Mouse (Mus musculus): ENCODE results near the gene Adcy2. TPM values are rescaled to one million over a fixed set of nuclear protein-coding genes. Genes with fewer than 3 reads are reported as not detected.

The Adcy2 gene
- polyA plus RNA-seq, 1 experiment from 2014 or later, result 6.7 TPM

DNA sequence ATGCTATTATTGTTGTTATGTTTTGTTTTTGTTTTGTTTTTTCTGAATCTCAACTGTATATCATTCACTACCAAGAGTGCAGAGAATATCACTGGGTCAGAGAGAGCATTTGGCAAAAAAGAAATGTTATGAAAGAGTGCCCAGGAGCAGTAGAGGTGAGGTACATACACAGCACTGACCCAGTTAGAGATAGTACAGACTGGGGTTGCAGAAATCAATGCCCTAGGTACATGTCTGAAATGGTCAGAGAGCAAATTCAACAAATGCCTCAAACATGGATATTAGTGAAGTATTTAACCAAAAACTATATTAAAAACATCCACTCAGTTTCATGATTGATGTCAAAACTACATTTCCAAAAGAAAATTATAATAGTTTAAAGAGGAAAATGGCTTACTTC lies 286.7 kb downstream of the Adcy2 start:
- Histone ChIP-seq H3K27ac (replicated peaks; ENCODE audit: low read depth, low read length) (no peak overlapping the region), H3K27me3 (ENCODE audit: control insufficient read depth, insufficient read depth, low read length) (no peaks in the 10 kb centered on the region), H3K9me3 (ENCODE audit: control insufficient read depth, low read length) (no peaks in the 10 kb centered on the region), H3K4me1 (ENCODE audit: control insufficient read depth, insufficient read depth, low read length) (no peaks in the 10 kb centered on the region), H3K9ac (replicated peaks; ENCODE audit: low read length) (no peak overlapping the region), H3K36me3 (ENCODE audit: control insufficient read depth, insufficient read depth, low read length) (no peaks in the 10 kb centered on the region), H3K4me3 (replicated peaks; ENCODE audit: low read depth, low read length) (no peak overlapping the region), H3K4me2 (ENCODE audit: low read length) (no peak overlapping the region)
- ATAC-seq (ENCODE audit: low FRiP score, low TSS enrichment), result no peak
- no peak for DNase-seq

DNA sequence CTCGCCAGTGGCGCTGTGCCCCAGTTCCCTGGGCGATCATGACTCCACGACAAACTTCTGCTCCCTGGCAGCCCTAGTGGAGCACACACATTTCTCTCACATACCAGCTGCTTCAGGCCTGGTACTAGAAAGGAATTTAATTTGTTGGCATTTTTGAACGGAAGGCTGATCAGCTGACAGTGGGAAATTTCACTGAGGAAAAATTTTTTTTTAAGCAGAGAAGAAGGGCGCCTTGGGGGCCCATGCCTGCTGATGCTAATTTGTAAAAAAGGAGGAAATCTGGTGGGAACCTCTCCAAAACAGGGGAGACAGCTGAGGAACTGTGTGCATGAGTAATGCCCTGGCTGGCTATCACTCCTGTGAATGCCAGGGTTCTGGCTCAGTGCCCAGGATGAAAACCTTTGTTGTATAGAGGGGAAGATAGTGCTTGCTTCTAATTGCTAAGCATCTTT lies 292.0 kb downstream of the Adcy2 start:
- DNase-seq (peak; percentile 80), ATAC-seq (ENCODE audit: low FRiP score, low TSS enrichment) (peak; percentile 85)
- H3K27ac ChIP-seq (replicated peaks; ENCODE audit: low read depth, low read length), result no peak overlapping the region
- no peaks in the 10 kb centered on the region for H3K27me3 ChIP-seq (ENCODE audit: control insufficient read depth, insufficient read depth, low read length)
- H3K4me3 ChIP-seq (replicated peaks; ENCODE audit: low read depth, low read length), result no peak overlapping the region
- WGBS, result 69% methylated on average over 6 of the region's 6 CpGs
- H3K9me3 ChIP-seq (ENCODE audit: control insufficient read depth, low read length), result no peaks in the 10 kb centered on the region
- H3K36me3 ChIP-seq (ENCODE audit: control insufficient read depth, insufficient read depth, low read length), result no peaks in the 10 kb centered on the region
- H3K4me1 ChIP-seq (ENCODE audit: control insufficient read depth, insufficient read depth, low read length), result no peaks in the 10 kb centered on the region
- no peak overlapping the region for H3K4me2 ChIP-seq (ENCODE audit: low read length)
- no peak overlapping the region for H3K9ac ChIP-seq (replicated peaks; ENCODE audit: low read length)

DNA sequence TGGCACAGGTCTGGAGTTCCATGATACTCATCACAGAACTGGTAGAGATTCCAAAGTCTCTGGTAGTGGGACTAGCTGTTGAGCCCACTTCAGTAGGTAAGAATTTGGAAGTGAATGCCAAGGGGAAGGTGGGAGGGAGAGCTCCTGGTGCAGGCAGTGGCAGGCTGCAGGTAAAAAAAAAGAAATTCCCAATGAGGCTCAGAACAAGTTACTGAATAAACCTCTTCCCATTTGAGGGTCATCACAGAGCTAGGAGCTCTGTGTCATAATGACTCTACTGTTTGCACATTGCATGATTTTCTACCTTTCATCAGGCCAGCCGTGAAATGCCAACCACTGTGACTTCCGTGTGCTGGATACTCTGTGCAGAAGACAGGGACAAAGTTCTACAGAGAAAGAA lies 314.4 kb downstream of the Adcy2 start:
- H3K27ac ChIP-seq (replicated peaks; ENCODE audit: low read depth, low read length), result no peak overlapping the region
- 91% methylated on average over 2 of the region's 2 CpGs for WGBS
- H3K27me3 ChIP-seq (ENCODE audit: control insufficient read depth, insufficient read depth, low read length), result no peaks in the 10 kb centered on the region
- H3K9ac ChIP-seq (replicated peaks; ENCODE audit: low read length), result no peak overlapping the region
- no peak overlapping the region for H3K4me3 ChIP-seq (replicated peaks; ENCODE audit: low read depth, low read length)
- DNase-seq (no peak), ATAC-seq (ENCODE audit: low FRiP score, low TSS enrichment) (no peak)
- no peaks in the 10 kb centered on the region for H3K4me1 ChIP-seq (ENCODE audit: control insufficient read depth, insufficient read depth, low read length)
- no peaks in the 10 kb centered on the region for H3K9me3 ChIP-seq (ENCODE audit: control insufficient read depth, low read length)
- no peaks in the 10 kb centered on the region for H3K36me3 ChIP-seq (ENCODE audit: control insufficient read depth, insufficient read depth, low read length)
- H3K4me2 ChIP-seq (ENCODE audit: low read length), result no peak overlapping the region

DNA sequence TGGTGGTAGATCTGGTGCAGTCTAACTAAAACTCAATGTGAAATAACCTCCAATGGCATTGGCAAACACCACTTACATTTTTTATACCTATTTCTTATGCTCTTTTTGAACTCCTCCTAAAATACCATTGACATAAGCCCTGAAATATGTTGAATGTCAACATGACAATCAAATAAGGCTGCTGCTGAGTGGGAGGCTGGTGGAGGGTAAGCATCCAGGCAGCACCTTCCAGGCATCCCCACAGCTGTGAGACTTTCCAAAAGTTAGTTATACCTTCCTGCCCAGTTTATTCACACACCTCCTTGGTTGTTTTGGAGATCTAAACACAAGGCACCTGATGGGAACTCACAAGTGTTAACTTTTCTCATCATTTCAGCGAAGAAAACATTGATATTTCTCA lies 318.9 kb downstream of the Adcy2 start:
- H3K36me3 ChIP-seq (ENCODE audit: control insufficient read depth, insufficient read depth, low read length), result no peaks in the 10 kb centered on the region
- H3K27ac ChIP-seq (replicated peaks; ENCODE audit: low read depth, low read length), result no peak overlapping the region
- H3K4me1 ChIP-seq (ENCODE audit: control insufficient read depth, insufficient read depth, low read length), result no peaks in the 10 kb centered on the region
- DNase-seq, result no peak
- H3K4me2 ChIP-seq (ENCODE audit: low read length), result no peak overlapping the region
- no peak overlapping the region for H3K4me3 ChIP-seq (replicated peaks; ENCODE audit: low read depth, low read length)
- H3K9ac ChIP-seq (replicated peaks; ENCODE audit: low read length), result no peak overlapping the region
- WGBS, result 79% methylated on average over 1 of the region's 1 CpGs
- no peaks in the 10 kb centered on the region for H3K27me3 ChIP-seq (ENCODE audit: control insufficient read depth, insufficient read depth, low read length)
- no peak for ATAC-seq (ENCODE audit: low FRiP score, low TSS enrichment)
- H3K9me3 ChIP-seq (ENCODE audit: control insufficient read depth, low read length), result no peaks in the 10 kb centered on the region

- no peaks in the 10 kb centered on the region for H3K36me3 ChIP-seq (ENCODE audit: control insufficient read depth, insufficient read depth, low read length)
- H3K4me3 ChIP-seq (replicated peaks; ENCODE audit: low read depth, low read length), result no peak overlapping the region
- no peak overlapping the region for H3K4me2 ChIP-seq (ENCODE audit: low read length)
- no peak overlapping the region for H3K9ac ChIP-seq (replicated peaks; ENCODE audit: low read length)
- no peak for ATAC-seq (ENCODE audit: low FRiP score, low TSS enrichment)
- H3K9me3 ChIP-seq (ENCODE audit: control insufficient read depth, low read length), result no peaks in the 10 kb centered on the region
- H3K27ac ChIP-seq (replicated peaks; ENCODE audit: low read depth, low read length), result no peak overlapping the region
- 93% methylated on average over 1 of the region's 1 CpGs for WGBS
- no peaks in the 10 kb centered on the region for H3K4me1 ChIP-seq (ENCODE audit: control insufficient read depth, insufficient read depth, low read length)
- DNase-seq, result no peak
- H3K27me3 ChIP-seq (ENCODE audit: control insufficient read depth, insufficient read depth, low read length), result no peaks in the 10 kb centered on the region
These were observed 356.6 kb downstream of the Adcy2 start for GRCm38 (mm10) chr13:68642786-68643185.

DNA sequence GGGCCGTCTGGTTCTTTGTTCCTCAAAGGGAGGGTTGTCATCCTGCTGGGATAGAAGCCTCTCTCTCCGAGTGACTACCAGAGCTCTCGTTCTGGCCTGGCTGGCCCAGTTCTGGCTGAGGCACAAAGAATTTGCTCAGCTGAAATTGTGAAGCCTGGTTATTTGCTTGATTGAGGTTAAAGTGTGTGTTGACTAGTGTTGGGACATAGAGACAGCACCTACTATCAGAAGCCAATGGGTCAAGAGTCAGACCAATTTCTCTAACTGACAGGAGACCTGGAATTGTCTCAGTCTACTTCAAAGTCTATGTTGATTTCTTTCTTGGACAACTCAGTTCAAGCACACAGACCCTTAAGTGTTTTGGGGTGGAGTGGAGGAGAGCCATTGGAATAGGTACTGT lies 372.3 kb downstream of the Adcy2 start:
- Histone ChIP-seq H3K4me3 (replicated peaks; ENCODE audit: low read depth, low read length) (no peak overlapping the region), H3K9me3 (ENCODE audit: control insufficient read depth, low read length) (no peaks in the 10 kb centered on the region), H3K4me1 (ENCODE audit: control insufficient read depth, insufficient read depth, low read length) (no peaks in the 10 kb centered on the region), H3K4me2 (ENCODE audit: low read length) (no peak overlapping the region), H3K27ac (replicated peaks; ENCODE audit: low read depth, low read length) (no peak overlapping the region), H3K9ac (replicated peaks; ENCODE audit: low read length) (no peak overlapping the region), H3K27me3 (ENCODE audit: control insufficient read depth, insufficient read depth, low read length) (no peaks in the 10 kb centered on the region), H3K36me3 (ENCODE audit: control insufficient read depth, insufficient read depth, low read length) (no peaks in the 10 kb centered on the region)
- WGBS, result 75% methylated on average over 3 of the region's 3 CpGs
- DNase-seq, result no peak
- ATAC-seq (ENCODE audit: low FRiP score, low TSS enrichment), result no peak

DNA sequence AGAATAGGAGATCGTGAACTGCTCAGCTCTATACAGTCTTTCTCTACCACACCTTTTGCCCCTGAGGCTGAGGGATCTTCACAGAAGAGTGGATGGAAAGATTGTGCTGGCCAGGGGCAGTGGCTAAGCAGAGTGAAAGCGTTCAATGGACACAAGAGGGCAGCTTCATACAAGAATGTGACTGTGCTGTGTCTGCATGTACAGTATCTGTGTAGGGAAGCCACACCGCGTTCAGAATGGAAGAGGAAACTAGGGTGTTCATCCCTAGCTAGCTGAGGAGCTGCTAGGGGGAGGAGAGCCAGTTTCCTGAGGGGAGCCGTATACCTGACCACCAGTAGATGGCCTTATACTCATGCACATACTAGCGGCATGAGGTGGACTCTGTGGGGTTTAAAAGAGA lies 376.5 kb downstream of the Adcy2 start:
- Histone ChIP-seq H3K4me2 (ENCODE audit: low read length) (no peak overlapping the region), H3K9me3 (ENCODE audit: control insufficient read depth, low read length) (no peaks in the 10 kb centered on the region), H3K9ac (replicated peaks; ENCODE audit: low read length) (no peak overlapping the region), H3K27me3 (ENCODE audit: control insufficient read depth, insufficient read depth, low read length) (no peaks in the 10 kb centered on the region), H3K4me3 (replicated peaks; ENCODE audit: low read depth, low read length) (no peak overlapping the region), H3K36me3 (ENCODE audit: control insufficient read depth, insufficient read depth, low read length) (no peaks in the 10 kb centered on the region), H3K4me1 (ENCODE audit: control insufficient read depth, insufficient read depth, low read length) (no peaks in the 10 kb centered on the region), H3K27ac (replicated peaks; ENCODE audit: low read depth, low read length) (no peak overlapping the region)
- WGBS, result 71% methylated on average over 6 of the region's 6 CpGs
- DNase-seq (peak; percentile 62), ATAC-seq (ENCODE audit: low FRiP score, low TSS enrichment) (peak; percentile 53; the same call in 1 of the 2 replicates)

GRCm38 (mm10) chr13:68607652-68608405 lies 391.5 kb downstream of the Adcy2 start:
- DNase-seq (peak; percentile 40), ATAC-seq (ENCODE audit: low FRiP score, low TSS enrichment) (peak; percentile 61; the same call in 1 of the 2 replicates)
- no peak overlapping the region for H3K4me3 ChIP-seq (replicated peaks; ENCODE audit: low read depth, low read length)
- H3K9me3 ChIP-seq (ENCODE audit: control insufficient read depth, low read length), result no peaks in the 10 kb centered on the region
- H3K4me1 ChIP-seq (ENCODE audit: control insufficient read depth, insufficient read depth, low read length), result 0 out of 2 replicates have a peak, but pooled peaks cover 9% of the 10 kb centered on the region
- H3K27me3 ChIP-seq (ENCODE audit: control insufficient read depth, insufficient read depth, low read length), result no peaks in the 10 kb centered on the region
- 60% methylated on average over 21 of the region's 21 CpGs for WGBS
- H3K36me3 ChIP-seq (ENCODE audit: control insufficient read depth, insufficient read depth, low read length), result no peaks in the 10 kb centered on the region
- peak overlapping the region; percentile 35 for H3K4me2 ChIP-seq (ENCODE audit: low read length)
- H3K9ac ChIP-seq (replicated peaks; ENCODE audit: low read length), result peak overlapping the region; percentile 20; the same call in 1 of the 2 replicates
- H3K27ac ChIP-seq (replicated peaks; ENCODE audit: low read depth, low read length), result peak overlapping the region; percentile 74

GRCm38 (mm10) chr13:68605689-68606126 lies 393.6 kb downstream of the Adcy2 start:
- Histone ChIP-seq H3K9me3 (ENCODE audit: control insufficient read depth, low read length) (no peaks in the 10 kb centered on the region), H3K27me3 (ENCODE audit: control insufficient read depth, insufficient read depth, low read length) (no peaks in the 10 kb centered on the region), H3K4me1 (ENCODE audit: control insufficient read depth, insufficient read depth, low read length) (0 out of 2 replicates have a peak, but pooled peaks cover 9% of the 10 kb centered on the region), H3K4me2 (ENCODE audit: low read length) (peak overlapping the region; percentile 49), H3K4me3 (replicated peaks; ENCODE audit: low read depth, low read length) (peak overlapping the region; percentile 28), H3K9ac (replicated peaks; ENCODE audit: low read length) (peak overlapping the region; percentile 34; the same call in 1 of the 2 replicates), H3K27ac (replicated peaks; ENCODE audit: low read depth, low read length) (no peak overlapping the region; the same call in 1 of the 2 replicates), H3K36me3 (ENCODE audit: control insufficient read depth, insufficient read depth, low read length) (no peaks in the 10 kb centered on the region)
- peak; percentile 74 for DNase-seq
- 3% methylated on average over 11 of the region's 11 CpGs for WGBS
- peak; percentile 77 for ATAC-seq (ENCODE audit: low FRiP score, low TSS enrichment)

Measured in midbrain, embryonic 14.5 days (tissue).